Mouse (Mus musculus): ENCODE data around the gene Mrpl17. TPM values are rescaled to one million over a fixed set of nuclear protein-coding genes. Genes with fewer than 3 reads are reported as not detected.

The Mrpl17 gene
- polyA plus RNA-seq, 1 experiment, result 73.3 TPM

GRCm38 (mm10) chr7:105786506-105787284 is 24.2 kb downstream of the Mrpl17 start:
- peaks cover 10% of the 10 kb centered on the region for H3K4me1 ChIP-seq (ENCODE audit: control insufficient read depth, insufficient read depth, low read length)
- no peak overlapping the region for H3K27ac ChIP-seq (ENCODE audit: control insufficient read depth, insufficient read depth, low read depth, low read length)
- peak overlapping the region; percentile 83 for H3K4me3 ChIP-seq (ENCODE audit: control insufficient read depth, low read depth, low read length)
- TF ChIP-seq POLR2A (IDR thresholded peaks at IDR 0.05; ENCODE audit: control insufficient read depth, low read depth, low read length) (no peak), CTCF (IDR thresholded peaks at IDR 0.05; ENCODE audit: control insufficient read depth, insufficient read depth, insufficient replicate concordance, low read depth, low read length) (no peak)
- H3K36me3 ChIP-seq (ENCODE audit: control insufficient read depth, insufficient read depth, low read length), result no peaks in the 10 kb centered on the region
- peaks cover 4% of the 10 kb centered on the region; the same call in 1 of the 2 replicates for H3K27me3 ChIP-seq (ENCODE audit: control insufficient read depth, insufficient read depth, low read length)

GRCm38 (mm10) chr7:105784556-105784955 is 26.3 kb downstream of the Mrpl17 start:
- H3K27me3 ChIP-seq (ENCODE audit: control insufficient read depth, insufficient read depth, low read length), result peaks cover 4% of the 10 kb centered on the region; the same call in 1 of the 2 replicates
- no peak overlapping the region for H3K4me3 ChIP-seq (ENCODE audit: control insufficient read depth, low read depth, low read length)
- no peaks in the 10 kb centered on the region for H3K36me3 ChIP-seq (ENCODE audit: control insufficient read depth, insufficient read depth, low read length)
- TF ChIP-seq CTCF (IDR thresholded peaks at IDR 0.05; ENCODE audit: control insufficient read depth, insufficient read depth, insufficient replicate concordance, low read depth, low read length) (no peak), POLR2A (IDR thresholded peaks at IDR 0.05; ENCODE audit: control insufficient read depth, low read depth, low read length) (no peak)
- no peak overlapping the region for H3K27ac ChIP-seq (ENCODE audit: control insufficient read depth, insufficient read depth, low read depth, low read length)
- peaks cover 10% of the 10 kb centered on the region for H3K4me1 ChIP-seq (ENCODE audit: control insufficient read depth, insufficient read depth, low read length)

GRCm38 (mm10) chr7:105783861-105784260 is 27.0 kb downstream of the Mrpl17 start:
- peaks cover 10% of the 10 kb centered on the region for H3K4me1 ChIP-seq (ENCODE audit: control insufficient read depth, insufficient read depth, low read length)
- no peak for TF ChIP-seq CTCF (IDR thresholded peaks at IDR 0.05; ENCODE audit: control insufficient read depth, insufficient read depth, insufficient replicate concordance, low read depth, low read length)
- TF ChIP-seq POLR2A (IDR thresholded peaks at IDR 0.05; ENCODE audit: control insufficient read depth, low read depth, low read length), result no peak
- no peak overlapping the region for H3K4me3 ChIP-seq (ENCODE audit: control insufficient read depth, low read depth, low read length)
- H3K27ac ChIP-seq (ENCODE audit: control insufficient read depth, insufficient read depth, low read depth, low read length), result no peak overlapping the region
- no peaks in the 10 kb centered on the region for H3K36me3 ChIP-seq (ENCODE audit: control insufficient read depth, insufficient read depth, low read length)
- peaks cover 4% of the 10 kb centered on the region; the same call in 1 of the 2 replicates for H3K27me3 ChIP-seq (ENCODE audit: control insufficient read depth, insufficient read depth, low read length)

GRCm38 (mm10) chr7:105778553-105779265 is 32.2 kb downstream of the Mrpl17 start:
- no peaks in the 10 kb centered on the region for H3K36me3 ChIP-seq (ENCODE audit: control insufficient read depth, insufficient read depth, low read length)
- no peak overlapping the region for H3K27ac ChIP-seq (ENCODE audit: control insufficient read depth, insufficient read depth, low read depth, low read length)
- H3K4me3 ChIP-seq (ENCODE audit: control insufficient read depth, low read depth, low read length), result no peak overlapping the region
- H3K4me1 ChIP-seq (ENCODE audit: control insufficient read depth, insufficient read depth, low read length), result no peaks in the 10 kb centered on the region; the same call in 1 of the 2 replicates
- TF ChIP-seq POLR2A (IDR thresholded peaks at IDR 0.05; ENCODE audit: control insufficient read depth, low read depth, low read length), result no peak
- TF ChIP-seq CTCF (IDR thresholded peaks at IDR 0.05; ENCODE audit: control insufficient read depth, insufficient read depth, insufficient replicate concordance, low read depth, low read length), result no peak
- no peaks in the 10 kb centered on the region for H3K27me3 ChIP-seq (ENCODE audit: control insufficient read depth, insufficient read depth, low read length)

- H3K27ac ChIP-seq (ENCODE audit: control insufficient read depth, insufficient read depth, low read depth, low read length), result no peak overlapping the region
- no peaks in the 10 kb centered on the region; the same call in 1 of the 2 replicates for H3K4me1 ChIP-seq (ENCODE audit: control insufficient read depth, insufficient read depth, low read length)
- TF ChIP-seq POLR2A (IDR thresholded peaks at IDR 0.05; ENCODE audit: control insufficient read depth, low read depth, low read length), result no peak
- no peak for TF ChIP-seq CTCF (IDR thresholded peaks at IDR 0.05; ENCODE audit: control insufficient read depth, insufficient read depth, insufficient replicate concordance, low read depth, low read length)
Observed at GRCm38 (mm10) chr7:105777797-105778552, 32.9 kb downstream of the Mrpl17 start.

GRCm38 (mm10) chr7:105777316-105777715 is 33.6 kb downstream of the Mrpl17 start:
- H3K27ac ChIP-seq (ENCODE audit: control insufficient read depth, insufficient read depth, low read depth, low read length), result no peak overlapping the region
- H3K36me3 ChIP-seq (ENCODE audit: control insufficient read depth, insufficient read depth, low read length), result no peaks in the 10 kb centered on the region
- H3K4me1 ChIP-seq (ENCODE audit: control insufficient read depth, insufficient read depth, low read length), result no peaks in the 10 kb centered on the region; the same call in 1 of the 2 replicates
- TF ChIP-seq CTCF (IDR thresholded peaks at IDR 0.05; ENCODE audit: control insufficient read depth, insufficient read depth, insufficient replicate concordance, low read depth, low read length) (no peak), POLR2A (IDR thresholded peaks at IDR 0.05; ENCODE audit: control insufficient read depth, low read depth, low read length) (no peak)
- H3K4me3 ChIP-seq (ENCODE audit: control insufficient read depth, low read depth, low read length), result no peak overlapping the region
- no peaks in the 10 kb centered on the region for H3K27me3 ChIP-seq (ENCODE audit: control insufficient read depth, insufficient read depth, low read length)

More at GRCm38 (mm10) chr7:105777797-105778552, 32.9 kb downstream of the Mrpl17 start:
- Histone ChIP-seq H3K36me3 (ENCODE audit: control insufficient read depth, insufficient read depth, low read length) (no peaks in the 10 kb centered on the region), H3K4me3 (ENCODE audit: control insufficient read depth, low read depth, low read length) (no peak overlapping the region), H3K27me3 (ENCODE audit: control insufficient read depth, insufficient read depth, low read length) (no peaks in the 10 kb centered on the region)
